Mouse (Mus musculus) ES-Bruce4 (cell line): Measurements from ENCODE around the gene Thnsl2. TPM values are rescaled to one million over a fixed set of nuclear protein-coding genes. Genes with fewer than 3 reads are reported as not detected.

Source experiments
- H3K27ac ChIP-seq: 2 replicates; pipeline ENCODE4 v1.5.1; 2012; ENCODE audit warnings: low read length, inconsistent platforms; ENCODE audit not compliant: insufficient read depth
- H3K27me3 ChIP-seq: 2 replicates; pipeline ENCODE4 v1.6.1; 2012; ENCODE audit warnings: mild to moderate bottlenecking, low read length, inconsistent platforms; ENCODE audit not compliant: control insufficient read depth, poor library complexity, insufficient read depth, severe bottlenecking
- H3K36me3 ChIP-seq: 2 replicates; pipeline ENCODE4 v1.6.1; 2012; ENCODE audit warnings: inconsistent platforms, mild to moderate bottlenecking, low read length, moderate library complexity; ENCODE audit not compliant: control insufficient read depth, poor library complexity, insufficient read depth, severe bottlenecking
- H3K4me1 ChIP-seq: one replicate; pipeline ENCODE4 v1.8.1; 2011; ENCODE audit warnings: low read length; ENCODE audit not compliant: control insufficient read depth, insufficient read depth
- H3K4me3 ChIP-seq: 2 replicates; pipeline ENCODE4 v1.5.1; 2011; ENCODE audit warnings: low read depth, mild to moderate bottlenecking, low read length
- H3K9ac ChIP-seq: 2 replicates; pipeline ENCODE4 v1.6.1; 2012; ENCODE audit warnings: low read depth, mild to moderate bottlenecking, inconsistent platforms; ENCODE audit not compliant: poor library complexity, severe bottlenecking
- H3K9me3 ChIP-seq: replicated peaks from 2 replicates; pipeline ENCODE4 v1.6.1; 2012; ENCODE audit warnings: mild to moderate bottlenecking, low read length, inconsistent platforms; ENCODE audit not compliant: control insufficient read depth, poor library complexity, insufficient read depth, severe bottlenecking
- CTCF ChIP-seq: IDR thresholded peaks from one replicate; pipeline ENCODE4 v1.8.1; 2011; ENCODE audit warnings: low read depth, low read length
- EP300 ChIP-seq: IDR thresholded peaks from 2 replicates; pipeline ENCODE4 v1.6.1; 2011; ENCODE audit warnings: low read depth, low read length; ENCODE audit not compliant: insufficient read depth
- POLR2A ChIP-seq: IDR thresholded peaks from one replicate; pipeline ENCODE4 v1.8.1; 2011; ENCODE audit warnings: low read length; ENCODE audit not compliant: insufficient read depth
- polyA plus RNA-seq: library from polyadenylated mRNA; stranded (reverse); fragments of >200 nt; gene quantifications from 2 replicates; pipeline ENCODE4 v1.2.4, GENCODE M21; 2011; ENCODE audit warnings: low read depth; ENCODE audit not compliant: missing spikeins, insufficient read depth, insufficient read length

The Thnsl2 gene
- polyA plus RNA-seq, result 4.0 and 4.4 TPM in 2 replicates

- H3K9me3 ChIP-seq, result no peaks in the 10 kb centered on the region
- TF ChIP-seq CTCF (no peak), EP300 (no peak), POLR2A (no peak)
- no peaks in the 10 kb centered on the region for H3K36me3 ChIP-seq
- no peaks in the 10 kb centered on the region for H3K4me1 ChIP-seq
- H3K27me3 ChIP-seq, result no peaks in the 10 kb centered on the region
- peak within 1 kb of the TSS; percentile 74 for H3K9ac ChIP-seq
- H3K4me3 ChIP-seq, result peak within 1 kb of the TSS; percentile 71
- no peak within 1 kb of the TSS for H3K27ac ChIP-seq
Measured at GRCm38 (mm10) chr6:71143894-71144455, at the start of gene Thnsl2. Thnsl2 (minus strand) TSS chr6:71144439.

GRCm38 (mm10) chr6:71193151-71193740 is 49.0 kb upstream of the Thnsl2 start:
- no peak overlapping the region for H3K27ac ChIP-seq
- H3K4me3 ChIP-seq, result no peak overlapping the region
- no peak for TF ChIP-seq CTCF
- TF ChIP-seq POLR2A, result no peak

GRCm38 (mm10) chr6:71190501-71190900 is 46.3 kb upstream of the Thnsl2 start:
- H3K4me3 ChIP-seq, result no peak overlapping the region
- H3K9ac ChIP-seq, result no peak overlapping the region
- H3K27ac ChIP-seq, result no peak overlapping the region
- TF ChIP-seq POLR2A, result no peak
- H3K27me3 ChIP-seq, result no peaks in the 10 kb centered on the region; the same call in 1 of the 2 replicates
- H3K36me3 ChIP-seq, result no peaks in the 10 kb centered on the region
- H3K4me1 ChIP-seq, result no peaks in the 10 kb centered on the region
- no peaks in the 10 kb centered on the region for H3K9me3 ChIP-seq

More at GRCm38 (mm10) chr6:71193151-71193740, 49.0 kb upstream of the Thnsl2 start:
- H3K9me3 ChIP-seq, result no peaks in the 10 kb centered on the region
- H3K4me1 ChIP-seq, result peaks cover 2% of the 10 kb centered on the region
- H3K9ac ChIP-seq, result no peak overlapping the region
- no peaks in the 10 kb centered on the region for H3K36me3 ChIP-seq
- no peaks in the 10 kb centered on the region for H3K27me3 ChIP-seq

- H3K9me3 ChIP-seq, result no peaks in the 10 kb centered on the region
- H3K36me3 ChIP-seq, result no peaks in the 10 kb centered on the region
- TF ChIP-seq CTCF, result no peak
- no peak for TF ChIP-seq POLR2A
- no peak for TF ChIP-seq EP300
- H3K27me3 ChIP-seq, result no peaks in the 10 kb centered on the region; the same call in 1 of the 2 replicates
- H3K4me3 ChIP-seq, result no peak overlapping the region
- H3K4me1 ChIP-seq, result no peaks in the 10 kb centered on the region
- no peak overlapping the region for H3K27ac ChIP-seq
- no peak overlapping the region for H3K9ac ChIP-seq
Measured at GRCm38 (mm10) chr6:71189578-71189977, 45.3 kb upstream of the Thnsl2 start.

GRCm38 (mm10) chr6:71184941-71185604 is 40.8 kb upstream of the Thnsl2 start:
- no peak overlapping the region for H3K27ac ChIP-seq
- no peaks in the 10 kb centered on the region for H3K36me3 ChIP-seq
- no peaks in the 10 kb centered on the region for H3K4me1 ChIP-seq
- H3K4me3 ChIP-seq, result no peak overlapping the region
- H3K9me3 ChIP-seq, result no peaks in the 10 kb centered on the region
- TF ChIP-seq CTCF, result no peak
- TF ChIP-seq EP300, result no peak
- no peak for TF ChIP-seq POLR2A
- no peaks in the 10 kb centered on the region; the same call in 1 of the 2 replicates for H3K27me3 ChIP-seq
- H3K9ac ChIP-seq, result no peak overlapping the region

GRCm38 (mm10) chr6:71180596-71180995 is 36.4 kb upstream of the Thnsl2 start:
- H3K4me3 ChIP-seq, result no peak overlapping the region
- TF ChIP-seq CTCF, result no peak
- no peak for TF ChIP-seq EP300
- TF ChIP-seq POLR2A, result no peak
- H3K27me3 ChIP-seq, result no peaks in the 10 kb centered on the region
- no peak overlapping the region for H3K27ac ChIP-seq
- H3K9ac ChIP-seq, result no peak overlapping the region
- no peaks in the 10 kb centered on the region for H3K9me3 ChIP-seq
- no peaks in the 10 kb centered on the region for H3K36me3 ChIP-seq
- no peaks in the 10 kb centered on the region for H3K4me1 ChIP-seq
